Mouse (Mus musculus) MEL (cell line): ENCODE measurements at regions not wholly inside any gene's neighbourhood (a gene's known extent, or its start where the extent isn't known, plus 50 kb on each side); places are given as distances from the start of the nearest gene placed in this dataset.

Source experiments
- DNase-seq: peaks from one replicate; pipeline ENCODE4 v3.0.0; 2011; ENCODE audit warnings: low read depth, low spot score
- H3K27ac ChIP-seq: 2 replicates; pipeline ENCODE4 v1.5.1; 2012; ENCODE audit warnings: low read depth, mild to moderate bottlenecking, control low read depth, low read length, moderate library complexity; ENCODE audit not compliant: control insufficient read depth
- H3K27me3 ChIP-seq, 2 experiments: fragments of 150-350 bp in 1 of 2; sonication (generic) in 1 of 2; 2 replicates each; pipeline ENCODE4 v1.6.1; 2012; ENCODE audit warnings: low read length in 2 of 2, mild to moderate bottlenecking in 2 of 2, improper control_type of control experiment in 1 of 2, moderate library complexity in 1 of 2; ENCODE audit not compliant: insufficient read depth in 2 of 2, control insufficient read depth in 1 of 2
- H3K36me3 ChIP-seq, 2 experiments: 2 replicates each; pipeline ENCODE4 v1.6.1; 2012 to 2014; ENCODE audit warnings: low read length in 2 of 2, improper control_type of control experiment in 1 of 2, inconsistent platforms in 1 of 2, mild to moderate bottlenecking in 1 of 2; ENCODE audit not compliant: insufficient read depth in 2 of 2, control insufficient read depth in 1 of 2
- H3K4me1 ChIP-seq, 2 experiments: fragments of 150-350 bp in 1 of 2; sonication (generic) in 1 of 2; 2 replicates each; pipeline ENCODE4 v1.6.1; 2012; ENCODE audit warnings: low read length in 2 of 2, improper control_type of control experiment in 1 of 2, mild to moderate bottlenecking in 1 of 2; ENCODE audit not compliant: insufficient read depth in 2 of 2, control insufficient read depth in 1 of 2
- H3K4me3 ChIP-seq, 2 experiments: fragments of 150-350 bp in 1 of 2; sonication (generic) in 1 of 2; 2 replicates each; pipeline ENCODE4 v1.5.1; 2012; ENCODE audit warnings: low read depth in 2 of 2, low read length in 2 of 2, mild to moderate bottlenecking in 2 of 2, moderate library complexity in 2 of 2, control low read depth in 1 of 2, improper control_type of control experiment in 1 of 2; ENCODE audit not compliant: control insufficient read depth in 1 of 2, insufficient read depth in 1 of 2
- H3K79me2 ChIP-seq: 2 replicates; pipeline ENCODE4 v1.6.1; 2012; ENCODE audit warnings: mild to moderate bottlenecking, low read length, moderate library complexity; ENCODE audit not compliant: control insufficient read depth, poor library complexity, insufficient read depth
- H3K9ac ChIP-seq: 2 replicates; pipeline ENCODE4 v1.6.1; 2012; ENCODE audit warnings: low read depth, mild to moderate bottlenecking, control low read depth, low read length, moderate library complexity; ENCODE audit not compliant: control insufficient read depth, poor library complexity, severe bottlenecking
- H3K9me3 ChIP-seq: fragments of 150-350 bp; sonication (generic); replicated peaks from 2 replicates; pipeline ENCODE4 v1.6.1; 2012; ENCODE audit warnings: mild to moderate bottlenecking, low read length, improper control_type of control experiment, moderate library complexity; ENCODE audit not compliant: insufficient read depth
- CTCF ChIP-seq, 3 experiments: IDR thresholded peaks in 2 of 3; conservative IDR thresholded peaks in 1 of 3; 2 replicates each; pipeline ENCODE4 v1.5.1; 2011 to 2012; ENCODE audit warnings: low read length in 3 of 3, low read depth in 2 of 3, mild to moderate bottlenecking in 2 of 3, improper control_type of control experiment in 1 of 3, inconsistent platforms in 1 of 3, mixed read lengths in 1 of 3, moderate library complexity in 1 of 3; ENCODE audit not compliant: control insufficient read depth in 1 of 3, insufficient read depth in 1 of 3, poor library complexity in 1 of 3, severe bottlenecking in 1 of 3
- EP300 ChIP-seq, 2 experiments: IDR thresholded peaks; 2 replicates each; pipeline ENCODE4 v1.6.1; 2011; ENCODE audit warnings: improper control_type of control experiment in 2 of 2, low read length in 2 of 2, low read depth in 1 of 2, mild to moderate bottlenecking in 1 of 2
- GATA1 ChIP-seq: IDR thresholded peaks from 2 replicates; pipeline ENCODE4 v1.6.1; 2011; ENCODE audit warnings: low read depth, low read length, improper control_type of control experiment
- MAX ChIP-seq: IDR thresholded peaks from 2 replicates; pipeline ENCODE4 v1.6.1; 2011; ENCODE audit warnings: low read length, improper control_type of control experiment
- MEF2A ChIP-seq: IDR thresholded peaks from 2 replicates; pipeline ENCODE4 v1.6.1; 2014; ENCODE audit warnings: low read depth, mild to moderate bottlenecking, inconsistent platforms, low read length, improper control_type of control experiment; ENCODE audit not compliant: poor library complexity, insufficient replicate concordance, severe bottlenecking; ENCODE audit errors: extremely low read depth
- MYB ChIP-seq: IDR thresholded peaks from 2 replicates; pipeline ENCODE4 v1.6.1; 2011; ENCODE audit warnings: mild to moderate bottlenecking, low read depth, low read length, improper control_type of control experiment
- NELFE ChIP-seq: IDR thresholded peaks from 2 replicates; pipeline ENCODE4 v1.6.1; 2011; ENCODE audit warnings: low read depth, low read length, improper control_type of control experiment
- POLR2AphosphoS2 ChIP-seq: IDR thresholded peaks from 2 replicates; pipeline ENCODE4 v1.6.1; 2011; ENCODE audit warnings: low read length, improper control_type of control experiment
- POLR2AphosphoS5 ChIP-seq: IDR thresholded peaks from 2 replicates; pipeline ENCODE4 v1.6.1; 2012; ENCODE audit warnings: low read depth, borderline replicate concordance, mild to moderate bottlenecking, inconsistent platforms, low read length, moderate library complexity, mixed read lengths
- RAD21 ChIP-seq: IDR thresholded peaks from 2 replicates; pipeline ENCODE4 v1.6.1; 2011; ENCODE audit warnings: mild to moderate bottlenecking, low read depth, low read length, improper control_type of control experiment
- RCOR1 ChIP-seq: IDR thresholded peaks from 2 replicates; pipeline ENCODE4 v1.6.1; 2012; ENCODE audit warnings: low read depth, mild to moderate bottlenecking, inconsistent platforms, low read length, improper control_type of control experiment
- SIN3A ChIP-seq: IDR thresholded peaks from 2 replicates; pipeline ENCODE4 v1.6.1; 2012; ENCODE audit warnings: low read length, improper control_type of control experiment, inconsistent platforms
- SMC3 ChIP-seq: IDR thresholded peaks from 2 replicates; pipeline ENCODE4 v1.6.1; 2011; ENCODE audit warnings: low read depth, low read length, improper control_type of control experiment
- TCF12 ChIP-seq: IDR thresholded peaks from 2 replicates; pipeline ENCODE4 v1.6.1; 2014; ENCODE audit warnings: low read depth, mild to moderate bottlenecking, inconsistent platforms, low read length, improper control_type of control experiment, moderate library complexity
- USF2 ChIP-seq, 2 experiments: IDR thresholded peaks; 2 replicates each; pipeline ENCODE4 v1.6.1; 2011 to 2012; ENCODE audit warnings: improper control_type of control experiment in 2 of 2, low read length in 2 of 2, borderline replicate concordance in 1 of 2, inconsistent platforms in 1 of 2, low read depth in 1 of 2, mild to moderate bottlenecking in 1 of 2; ENCODE audit not compliant: insufficient read depth in 1 of 2
- ZC3H11A ChIP-seq: IDR thresholded peaks from 2 replicates; pipeline ENCODE4 v1.6.1; 2012; ENCODE audit warnings: low read depth, mild to moderate bottlenecking, inconsistent platforms, low read length, improper control_type of control experiment
- ZKSCAN1 ChIP-seq: IDR thresholded peaks from 2 replicates; pipeline ENCODE4 v1.6.1; 2012; ENCODE audit warnings: low read depth, mild to moderate bottlenecking, inconsistent platforms, low read length, improper control_type of control experiment, moderate library complexity

DNA sequence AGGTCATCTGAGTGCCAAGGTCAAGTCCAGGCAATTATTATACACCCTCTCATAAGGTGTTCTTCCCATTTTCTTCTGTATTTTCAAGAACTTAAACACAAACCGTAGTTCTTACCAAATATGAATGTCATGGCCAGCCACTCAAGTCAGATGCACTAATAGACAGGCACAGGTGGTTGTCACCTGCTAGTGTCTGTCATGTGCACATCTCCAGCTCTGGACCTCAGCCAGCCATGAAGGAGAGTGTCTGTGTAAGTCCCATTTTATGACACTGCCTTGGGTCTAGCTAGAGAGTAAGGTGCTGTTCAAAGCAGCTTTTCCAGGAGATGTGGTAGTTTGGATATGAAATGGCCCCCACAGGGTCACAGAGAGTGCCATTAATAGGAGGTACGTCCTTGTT, 68.5 kb upstream of the Igfbp3 start:
- no peak for TF ChIP-seq GATA1
- TF ChIP-seq POLR2AphosphoS5: no peak
- no peak for TF ChIP-seq CTCF (IDR thresholded peaks at IDR 0.05 in 2 of 3, conservative IDR thresholded peaks at IDR 0.05 in 1 of 3; ENCODE audit: control insufficient read depth in 1 of 3, insufficient read depth in 1 of 3, low read depth in 2 of 3, low read length in 3 of 3, poor library complexity in 1 of 3, severe bottlenecking in 1 of 3)
- no peak for TF ChIP-seq NELFE
- TF ChIP-seq MYB: no peak
- TF ChIP-seq MEF2A: no peak
- DNase-seq: no peak
- no peaks in the 10 kb centered on the region for H3K36me3 ChIP-seq

DNA sequence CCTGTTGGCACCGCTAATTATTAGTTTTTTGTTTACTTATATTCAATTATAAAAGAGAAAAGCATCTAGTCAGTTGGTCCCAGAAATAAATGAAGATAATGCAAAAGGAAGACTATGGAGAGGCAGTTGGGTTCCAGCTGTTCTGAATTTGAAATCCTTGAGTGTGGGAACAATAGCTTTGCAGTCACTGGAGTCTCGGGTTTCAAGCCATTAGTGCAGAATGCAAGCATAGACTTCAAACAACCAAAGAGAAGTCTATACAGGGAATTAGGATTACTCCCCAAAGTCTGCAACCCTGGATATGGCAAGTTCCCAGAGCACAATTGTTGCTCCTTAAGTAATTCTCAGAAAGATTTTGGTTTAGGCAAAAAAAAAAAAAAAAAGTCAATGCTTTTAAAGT, 67.9 kb upstream of the Igfbp3 start:
- no peak for TF ChIP-seq TCF12
- no peak for TF ChIP-seq MAX
- TF ChIP-seq SMC3: no peak
- TF ChIP-seq SIN3A: no peak
- TF ChIP-seq RCOR1: no peak
- no peak for TF ChIP-seq ZKSCAN1
- TF ChIP-seq POLR2AphosphoS2: no peak
- TF ChIP-seq ZC3H11A: no peak
- no peak for TF ChIP-seq RAD21
- no peak for TF ChIP-seq EP300 (IDR thresholded peaks at IDR 0.05; ENCODE audit: low read depth in 1 of 2, low read length in 2 of 2)
- H3K9me3 ChIP-seq: no peaks in the 10 kb centered on the region
- no peaks in the 10 kb centered on the region for H3K27me3 ChIP-seq
- no peaks in the 10 kb centered on the region for H3K4me1 ChIP-seq
- no peak overlapping the region for H3K27ac ChIP-seq
- no peak overlapping the region for H3K4me3 ChIP-seq
- no peak overlapping the region for H3K9ac ChIP-seq
- DNase-seq: no peak
- H3K36me3 ChIP-seq: no peaks in the 10 kb centered on the region
- no peaks in the 10 kb centered on the region for H3K79me2 ChIP-seq

More for the DNA sequence above, 68.5 kb upstream of the Igfbp3 start:
- Histone ChIP-seq H3K4me3 (no peak overlapping the region), H3K79me2 (no peaks in the 10 kb centered on the region), H3K27ac (no peak overlapping the region), H3K27me3 (no peaks in the 10 kb centered on the region), H3K9me3 (no peaks in the 10 kb centered on the region), H3K9ac (no peak overlapping the region), H3K4me1 (no peaks in the 10 kb centered on the region)

DNA sequence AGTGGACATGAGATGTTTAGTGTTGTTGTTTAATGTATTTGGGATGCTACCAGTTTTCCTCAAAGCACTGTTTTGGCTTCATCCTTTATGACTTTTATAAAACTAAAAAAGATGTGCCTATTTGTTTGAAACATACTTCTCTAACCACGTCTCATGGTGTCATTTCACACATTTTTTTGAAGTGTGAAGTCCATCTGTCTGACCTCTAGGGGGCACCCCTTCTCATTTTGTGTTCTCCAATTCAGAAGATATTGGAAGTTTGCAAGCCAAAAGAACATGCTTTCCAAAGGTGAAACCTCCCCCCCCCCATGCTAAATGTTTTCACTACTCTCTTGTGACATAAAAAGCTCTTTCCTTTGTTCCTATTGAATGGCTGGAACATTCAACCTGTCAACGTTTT, 66.2 kb upstream of the Igfbp3 start:
- Histone ChIP-seq H3K9ac (no peak overlapping the region), H3K9me3 (no peaks in the 10 kb centered on the region), H3K79me2 (no peaks in the 10 kb centered on the region), H3K4me3 (no peak overlapping the region), H3K4me1 (no peaks in the 10 kb centered on the region), H3K27me3 (no peaks in the 10 kb centered on the region), H3K36me3 (no peaks in the 10 kb centered on the region), H3K27ac (no peak overlapping the region)
- DNase-seq: peak; percentile 7
- no peak for TF ChIP-seq USF2 (IDR thresholded peaks at IDR 0.05; ENCODE audit: borderline replicate concordance in 1 of 2, insufficient read depth in 1 of 2, low read depth in 1 of 2, low read length in 2 of 2)
- no peak for TF ChIP-seq MAX
- peak in 1 of 3 experiments; percentile 14; a peak in 2 of 6 replicates for TF ChIP-seq CTCF (IDR thresholded peaks at IDR 0.05 in 2 of 3, conservative IDR thresholded peaks at IDR 0.05 in 1 of 3; ENCODE audit: control insufficient read depth in 1 of 3, insufficient read depth in 1 of 3, low read depth in 2 of 3, low read length in 3 of 3, poor library complexity in 1 of 3, severe bottlenecking in 1 of 3)
